Mouse (Mus musculus) ES-Bruce4 (cell line): ENCODE measurements around the gene Tshz3.

Experiments used
- CTCF ChIP-seq: IDR thresholded peaks from one replicate; pipeline ENCODE4 v1.8.1; 2011; ENCODE audit warnings: low read depth, low read length
- EP300 ChIP-seq: IDR thresholded peaks from 2 replicates; pipeline ENCODE4 v1.6.1; 2011; ENCODE audit warnings: low read depth, low read length; ENCODE audit not compliant: insufficient read depth
- POLR2A ChIP-seq: IDR thresholded peaks from one replicate; pipeline ENCODE4 v1.8.1; 2011; ENCODE audit warnings: low read length; ENCODE audit not compliant: insufficient read depth

DNA sequence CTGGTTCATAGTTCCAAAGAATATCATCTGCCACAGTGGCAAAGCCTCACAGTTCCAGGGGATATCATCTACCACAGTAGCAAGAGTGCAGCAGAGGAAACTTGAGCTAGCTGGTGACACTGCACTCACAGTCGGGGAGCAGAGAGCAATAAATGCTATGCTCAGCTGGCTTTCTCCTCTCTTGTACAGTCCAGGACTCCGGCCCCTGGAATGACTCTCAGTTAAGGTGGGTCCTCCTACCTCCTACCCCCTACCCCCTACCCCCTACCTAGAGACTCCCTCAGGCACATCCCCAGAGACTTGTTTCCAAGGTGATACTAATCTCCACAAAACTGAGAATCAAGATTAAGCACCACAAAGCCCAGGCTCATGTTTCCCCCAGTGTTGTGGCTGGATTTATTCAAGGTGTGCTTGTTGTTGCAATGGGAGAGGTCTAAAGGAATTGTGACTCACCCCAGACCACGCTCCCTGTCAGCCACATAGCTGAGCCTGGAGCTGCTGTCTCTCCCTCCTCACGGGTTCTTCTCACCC is 86.4 kb downstream of the Tshz3 start:
- no peak for TF ChIP-seq CTCF
- TF ChIP-seq POLR2A, result no peak
- TF ChIP-seq EP300, result no peak
